Mouse (Mus musculus) adrenal gland, postnatal 4 days (tissue): ENCODE results near the gene Uba2. TPM values are rescaled to one million over a fixed set of nuclear protein-coding genes. Genes with fewer than 3 reads are reported as not detected.

ENCODE experiments used
- DNase-seq, 2 experiments: peaks; one replicate each; pipeline ENCODE4 v3.0.0; 2021 to 2022; ENCODE audit warnings: low spot score in 2 of 2, mixed read lengths in 2 of 2
- total RNA-seq, 2 experiments: library from RNA; stranded (reverse); gene quantifications; 2 replicates each; pipeline ENCODE4 v1.2.3; 2021

The Uba2 gene
- total RNA-seq, 2 experiments from 2014 or later = 101 to 107 TPM

GRCm38 (mm10) chr7:34094911-34095481, 74.4 kb downstream of the Uba2 start, which contains the start of gene Scgb1b30:
TSS of gene Scgb1b30 (plus strand) at chr7:34095431.
- DNase-seq = no peak

Other genes starting within 250 kb of the Uba2 start
- gene Scgb2b26, start 224.6 kb downstream of the Uba2 start, total RNA-seq = not detected
- gene Scgb2b27, start 155.7 kb downstream of the Uba2 start, total RNA-seq = not detected
- gene Scgb1b27, start 148.1 kb downstream of the Uba2 start, total RNA-seq = not detected
- gene Scgb1b30, start 74.2 kb downstream of the Uba2 start, total RNA-seq = not detected
- 10 to 100 TPM; 40.7 to 43.5 TPM for gene Wtip, start 36.3 kb downstream of the Uba2 start, total RNA-seq
- 10 to 100 TPM; 28.3 to 31.6 TPM for gene Pdcd2l, start 27.1 kb upstream of the Uba2 start, total RNA-seq
- gene Gpi1, start 60.7 kb upstream of the Uba2 start, total RNA-seq = 100 to 1,000 TPM; 298 to 310 TPM
- gene Gm6096, start 81.4 kb upstream of the Uba2 start, total RNA-seq = not detected
- 10 to 100 TPM; 89.3 to 90.7 TPM for gene 4931406P16Rik, start 144.0 kb upstream of the Uba2 start, total RNA-seq
- 100 to 1,000 TPM; 134 TPM for gene Lsm14a, start 223.7 kb upstream of the Uba2 start, total RNA-seq